Mouse (Mus musculus): ENCODE measurements at regions not wholly inside any gene's neighbourhood (a gene's known extent, or its start where the extent isn't known, plus 50 kb on each side); places are given as distances from the start of the nearest gene placed in this dataset.

GRCm38 (mm10) chr1:143879622-143880021 is 102.5 kb downstream of the Uchl5 start:
- Histone ChIP-seq H3K27ac (replicated peaks) (no peak overlapping the region), H3K4me2 (replicated peaks) (no peak overlapping the region), H3K4me3 (replicated peaks) (no peak overlapping the region), H3K27me3 (no peaks in the 10 kb centered on the region), H3K9ac (no peak overlapping the region), H3K9me3 (replicated peaks) (no peaks in the 10 kb centered on the region), H3K36me3 (no peaks in the 10 kb centered on the region), H3K4me1 (0 out of 2 replicates have a peak, but pooled peaks cover 3% of the 10 kb centered on the region)
- no peak for ATAC-seq (ENCODE audit: insufficient number of reproducible peaks, low FRiP score, low TSS enrichment, low read depth)
- 66% methylated on average over 5 of the region's 5 CpGs for WGBS

GRCm38 (mm10) chr1:143878266-143878665 is 101.2 kb downstream of the Uchl5 start:
- H3K4me2 ChIP-seq (replicated peaks), result no peak overlapping the region
- H3K4me1 ChIP-seq, result 0 out of 2 replicates have a peak, but pooled peaks cover 3% of the 10 kb centered on the region
- H3K27ac ChIP-seq (replicated peaks), result no peak overlapping the region
- H3K36me3 ChIP-seq, result no peaks in the 10 kb centered on the region
- no peaks in the 10 kb centered on the region for H3K27me3 ChIP-seq
- WGBS, result 34% methylated on average over 2 of the region's 2 CpGs
- H3K9me3 ChIP-seq (replicated peaks), result no peaks in the 10 kb centered on the region
- H3K9ac ChIP-seq, result no peak overlapping the region
- no peak overlapping the region for H3K4me3 ChIP-seq (replicated peaks)
- no peak for ATAC-seq (ENCODE audit: insufficient number of reproducible peaks, low FRiP score, low TSS enrichment, low read depth)

GRCm38 (mm10) chr1:143860319-143860718 is 83.2 kb downstream of the Uchl5 start:
- H3K9ac ChIP-seq, result no peak overlapping the region
- no peak overlapping the region for H3K4me2 ChIP-seq (replicated peaks)
- H3K27me3 ChIP-seq, result no peaks in the 10 kb centered on the region
- no peak for ATAC-seq (ENCODE audit: insufficient number of reproducible peaks, low FRiP score, low TSS enrichment, low read depth)
- WGBS, result 61% methylated on average over 10 of the region's 10 CpGs
- no peaks in the 10 kb centered on the region for H3K36me3 ChIP-seq
- no peaks in the 10 kb centered on the region for H3K4me1 ChIP-seq
- no peak overlapping the region for H3K27ac ChIP-seq (replicated peaks)
- H3K4me3 ChIP-seq (replicated peaks), result no peak overlapping the region
- no peaks in the 10 kb centered on the region for H3K9me3 ChIP-seq (replicated peaks)

- Histone ChIP-seq H3K4me1 (no peaks in the 10 kb centered on the region), H3K27ac (replicated peaks) (no peak overlapping the region), H3K9me3 (replicated peaks) (no peaks in the 10 kb centered on the region), H3K27me3 (no peaks in the 10 kb centered on the region), H3K36me3 (no peaks in the 10 kb centered on the region), H3K4me2 (replicated peaks) (no peak overlapping the region), H3K9ac (no peak overlapping the region), H3K4me3 (replicated peaks) (no peak overlapping the region)
- ATAC-seq (ENCODE audit: insufficient number of reproducible peaks, low FRiP score, low TSS enrichment, low read depth), result no peak
These were observed 81.5 kb downstream of the Uchl5 start for GRCm38 (mm10) chr1:143858532-143858931.

Data from embryonic facial prominence, embryonic 15.5 days (tissue).